Mouse (Mus musculus) forebrain, embryonic 12.5 days (tissue): ENCODE measurements around the gene Agbl1. TPM values are rescaled to one million over a fixed set of nuclear protein-coding genes. Genes with fewer than 3 reads are reported as not detected.

Source experiments
- ATAC-seq: fragments of 200-750 bp; cut with Nextera tagmentation; 2 replicates; pipeline ENCODE4 v1.8.0; 2017; ENCODE audit warnings: moderate TSS enrichment; ENCODE audit not compliant: low FRiP score
- H3K27ac ChIP-seq: fragments of 300-500 bp; sonication (generic); 2 replicates; pipeline ENCODE4 v1.5.1; 2016; ENCODE audit warnings: mild to moderate bottlenecking
- H3K27me3 ChIP-seq: fragments of 300-500 bp; sonication (generic); 2 replicates; pipeline ENCODE4 v1.6.1; 2016; ENCODE audit warnings: mild to moderate bottlenecking
- H3K36me3 ChIP-seq: fragments of 300-500 bp; sonication (generic); replicated peaks from 2 replicates; pipeline ENCODE4 v1.6.1; 2016; ENCODE audit warnings: mild to moderate bottlenecking
- H3K4me1 ChIP-seq: fragments of 300-500 bp; sonication (generic); 2 replicates; pipeline ENCODE4 v1.6.1; 2016
- H3K4me2 ChIP-seq: fragments of 300-500 bp; sonication (generic); 2 replicates; pipeline ENCODE4 v1.6.1; 2016; ENCODE audit warnings: mild to moderate bottlenecking, moderate library complexity
- H3K4me3 ChIP-seq: fragments of 300-500 bp; sonication (generic); replicated peaks from 2 replicates; pipeline ENCODE4 v1.5.1; 2016; ENCODE audit warnings: mild to moderate bottlenecking
- H3K9ac ChIP-seq: fragments of 300-500 bp; sonication (generic); 2 replicates; pipeline ENCODE4 v1.6.1; 2016; ENCODE audit warnings: mild to moderate bottlenecking
- H3K9me3 ChIP-seq: fragments of 300-500 bp; sonication (generic); 2 replicates; pipeline ENCODE4 v1.6.1; 2016
- WGBS: fragments of 180-500 bp; shearing (Covaris S2); methylation state at CpG from one replicate; pipeline ENCODE4 v1.1.7; 2016; 5-methylcytosine and 5-hydroxymethylcytosine counted together
- polyA plus RNA-seq: library from polyadenylated mRNA; unstranded; fragments of >200 nt; fragmentation: Nextera tagmentation; extraction: Ambion mirVana; gene quantifications from 2 replicates; pipeline ENCODE4 v1.2.1, GENCODE M21; 2016

Agbl1 gene
- polyA plus RNA-seq, 1 experiment from 2014 or later = 0.11 TPM

DNA sequence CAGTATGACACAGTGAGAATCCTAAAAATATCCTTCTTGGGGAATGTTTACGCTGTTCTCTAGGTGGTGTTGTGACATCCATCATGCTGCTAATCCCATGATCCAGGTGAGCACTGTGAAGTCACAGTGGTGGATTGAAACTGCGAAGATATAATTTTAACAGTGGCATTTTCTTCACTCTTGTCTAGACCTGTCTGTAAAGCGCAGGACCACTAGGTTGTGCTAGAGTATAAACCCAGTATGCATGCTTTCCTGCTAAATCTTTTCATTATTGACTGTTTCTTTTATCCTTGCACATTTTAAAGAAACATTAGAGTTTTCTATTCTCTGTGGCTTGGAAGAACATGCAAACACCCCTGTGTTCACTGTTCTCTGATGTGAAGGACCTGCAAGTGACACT is 57.8 kb downstream of the Agbl1 start:
- no peak overlapping the region for H3K4me3 ChIP-seq
- ATAC-seq = no peak
- H3K4me1 ChIP-seq = no peaks in the 10 kb centered on the region
- no peak overlapping the region for H3K9ac ChIP-seq
- no peaks in the 10 kb centered on the region for H3K27me3 ChIP-seq
- H3K9me3 ChIP-seq = no peaks in the 10 kb centered on the region
- no peaks in the 10 kb centered on the region for H3K36me3 ChIP-seq
- H3K4me2 ChIP-seq = no peak overlapping the region
- no peak overlapping the region for H3K27ac ChIP-seq
- 87% methylated on average over 3 of the region's 3 CpGs for WGBS

DNA sequence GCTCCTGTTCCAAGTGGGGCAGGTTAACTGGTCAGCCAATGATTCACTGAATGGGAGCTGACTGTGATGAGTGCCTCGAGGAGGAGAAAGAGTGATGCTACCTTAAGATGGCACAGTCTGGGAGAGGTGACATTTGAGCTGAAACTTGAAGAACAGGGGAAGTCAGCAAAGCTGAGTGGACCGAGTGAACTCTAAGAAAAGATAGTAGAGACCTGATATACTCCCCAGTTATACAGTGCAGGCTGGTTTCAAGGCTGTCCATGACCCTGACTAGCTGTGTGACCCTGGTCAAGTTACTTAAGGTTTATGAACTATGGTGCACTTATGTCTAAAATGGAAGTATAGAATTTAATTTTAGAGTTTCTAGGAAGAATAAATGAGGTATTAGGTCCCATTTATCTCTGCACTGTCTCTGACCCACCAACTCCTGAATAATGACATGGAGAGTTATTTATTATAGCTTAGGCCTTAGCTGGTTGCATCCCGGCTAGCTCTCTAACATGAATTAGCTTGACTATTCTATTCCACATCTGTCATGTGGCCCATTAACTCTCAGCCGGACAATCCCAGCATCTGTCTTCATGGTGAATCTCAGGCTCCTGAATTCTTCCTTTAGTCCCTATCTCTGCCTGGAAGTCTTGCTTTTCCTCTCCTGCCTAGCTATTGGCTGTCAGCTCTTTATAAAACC is 92.3 kb downstream of the Agbl1 start:
- no peak for ATAC-seq
- Histone ChIP-seq H3K27me3 (no peaks in the 10 kb centered on the region), H3K9ac (no peak overlapping the region), H3K9me3 (no peaks in the 10 kb centered on the region), H3K4me1 (no peaks in the 10 kb centered on the region), H3K27ac (no peak overlapping the region), H3K36me3 (no peaks in the 10 kb centered on the region), H3K4me3 (no peak overlapping the region), H3K4me2 (no peak overlapping the region)
- 88% methylated on average over 4 of the region's 4 CpGs for WGBS

- Histone ChIP-seq H3K4me3 (no peak overlapping the region), H3K4me2 (no peak overlapping the region), H3K4me1 (no peaks in the 10 kb centered on the region), H3K27me3 (no peaks in the 10 kb centered on the region), H3K27ac (no peak overlapping the region), H3K36me3 (no peaks in the 10 kb centered on the region), H3K9ac (no peak overlapping the region), H3K9me3 (no peaks in the 10 kb centered on the region)
- no peak for ATAC-seq
- WGBS = 76% methylated on average over 2 of the region's 2 CpGs
These were observed 96.4 kb downstream of the Agbl1 start for GRCm38 (mm10) chr7:76326091-76326490.

- H3K36me3 ChIP-seq = no peaks in the 10 kb centered on the region
- no peak overlapping the region for H3K27ac ChIP-seq
These were observed 109.6 kb downstream of the Agbl1 start for GRCm38 (mm10) chr7:76339308-76339707.

DNA sequence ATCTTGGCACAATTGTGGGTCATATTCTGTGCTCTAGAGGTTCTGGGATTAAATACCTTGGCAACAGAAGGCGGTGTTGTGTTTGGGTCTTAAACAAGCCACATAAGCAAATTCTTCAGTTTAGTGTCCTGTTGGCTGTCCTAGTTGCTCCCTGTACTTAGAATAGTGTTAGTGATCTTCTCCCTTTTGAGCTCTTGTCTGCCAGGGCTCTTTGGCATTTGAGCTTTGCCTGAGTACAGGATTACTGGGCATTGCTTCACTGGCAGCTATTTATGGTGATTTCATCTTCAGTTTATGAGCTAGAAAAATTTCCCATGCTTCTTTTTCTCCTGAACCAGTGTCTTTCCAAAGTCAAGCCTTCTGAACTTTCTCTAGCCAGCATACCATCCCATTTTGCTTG is 111.9 kb downstream of the Agbl1 start:
- H3K4me2 ChIP-seq = no peak overlapping the region
- no peaks in the 10 kb centered on the region for H3K36me3 ChIP-seq
- no peaks in the 10 kb centered on the region for H3K27me3 ChIP-seq
- WGBS = 93% methylated on average over 1 of the region's 1 CpGs
- H3K9me3 ChIP-seq = no peaks in the 10 kb centered on the region
- no peak overlapping the region for H3K4me3 ChIP-seq
- H3K27ac ChIP-seq = no peak overlapping the region
- ATAC-seq = no peak
- H3K4me1 ChIP-seq = 0 out of 2 replicates have a peak, but pooled peaks cover 3% of the 10 kb centered on the region
- H3K9ac ChIP-seq = no peak overlapping the region

More at GRCm38 (mm10) chr7:76339308-76339707, 109.6 kb downstream of the Agbl1 start:
- no peak for ATAC-seq
- H3K4me3 ChIP-seq = no peak overlapping the region
- H3K4me2 ChIP-seq = no peak overlapping the region
- no peaks in the 10 kb centered on the region for H3K9me3 ChIP-seq
- H3K27me3 ChIP-seq = no peaks in the 10 kb centered on the region
- 95% methylated on average over 4 of the region's 4 CpGs for WGBS
- H3K9ac ChIP-seq = no peak overlapping the region
- H3K4me1 ChIP-seq = 0 out of 2 replicates have a peak, but pooled peaks cover 3% of the 10 kb centered on the region

GRCm38 (mm10) chr7:76353469-76353868 is 123.8 kb downstream of the Agbl1 start:
- Histone ChIP-seq H3K36me3 (no peaks in the 10 kb centered on the region), H3K4me2 (no peak overlapping the region), H3K9ac (no peak overlapping the region), H3K9me3 (0 out of 2 replicates have a peak, but pooled peaks cover 6% of the 10 kb centered on the region), H3K27me3 (no peaks in the 10 kb centered on the region), H3K4me3 (no peak overlapping the region), H3K4me1 (no peaks in the 10 kb centered on the region), H3K27ac (no peak overlapping the region)
- WGBS = 57% methylated on average over 10 of the region's 10 CpGs
- ATAC-seq = no peak

- no peak overlapping the region for H3K27ac ChIP-seq
- 35% methylated on average over 3 of the region's 3 CpGs for WGBS
- H3K4me1 ChIP-seq = no peaks in the 10 kb centered on the region
- H3K27me3 ChIP-seq = no peaks in the 10 kb centered on the region
- no peak overlapping the region for H3K9ac ChIP-seq
- H3K36me3 ChIP-seq = no peaks in the 10 kb centered on the region
- H3K4me2 ChIP-seq = no peak overlapping the region
- H3K4me3 ChIP-seq = no peak overlapping the region
- peak; percentile 39; the same call in 1 of the 2 replicates for ATAC-seq
- 0 out of 2 replicates have a peak, but pooled peaks cover 6% of the 10 kb centered on the region for H3K9me3 ChIP-seq
These were observed 124.8 kb downstream of the Agbl1 start for GRCm38 (mm10) chr7:76354510-76354909.

GRCm38 (mm10) chr7:76371269-76371668 is 141.6 kb downstream of the Agbl1 start:
- H3K4me1 ChIP-seq = no peaks in the 10 kb centered on the region
- no peak overlapping the region for H3K9ac ChIP-seq
- H3K36me3 ChIP-seq = no peaks in the 10 kb centered on the region
- 61% methylated on average over 4 of the region's 4 CpGs for WGBS
- no peak for ATAC-seq
- H3K4me3 ChIP-seq = no peak overlapping the region
- no peaks in the 10 kb centered on the region for H3K27me3 ChIP-seq
- H3K4me2 ChIP-seq = no peak overlapping the region
- H3K9me3 ChIP-seq = no peaks in the 10 kb centered on the region
- H3K27ac ChIP-seq = no peak overlapping the region

DNA sequence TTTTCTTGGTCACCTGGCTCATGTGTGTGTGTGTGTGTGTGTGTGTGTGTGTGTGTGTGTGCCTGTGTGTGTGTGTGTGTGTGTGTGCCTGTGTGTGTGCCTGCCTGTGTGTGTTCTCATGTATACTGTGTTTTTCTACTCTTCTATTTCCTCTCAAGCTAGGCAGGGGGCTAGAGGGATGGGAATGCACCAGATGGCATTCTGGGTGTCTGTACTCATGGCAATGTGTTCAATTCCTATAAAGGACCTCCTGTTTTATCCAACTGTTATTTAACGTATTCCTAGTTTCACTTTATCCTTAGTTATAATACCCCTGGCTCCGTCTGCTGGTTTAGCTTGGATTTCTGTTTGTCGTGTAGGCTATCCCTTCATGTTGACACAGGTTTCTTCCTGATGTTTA is 149.8 kb downstream of the Agbl1 start:
- Histone ChIP-seq H3K9me3 (no peaks in the 10 kb centered on the region), H3K36me3 (no peaks in the 10 kb centered on the region), H3K4me3 (no peak overlapping the region), H3K27ac (no peak overlapping the region), H3K4me2 (no peak overlapping the region), H3K4me1 (no peaks in the 10 kb centered on the region), H3K27me3 (no peaks in the 10 kb centered on the region), H3K9ac (no peak overlapping the region)
- 95% methylated on average over 3 of the region's 3 CpGs for WGBS
- ATAC-seq = no peak

- no peaks in the 10 kb centered on the region for H3K27me3 ChIP-seq
- H3K4me1 ChIP-seq = no peaks in the 10 kb centered on the region
- no peak overlapping the region for H3K4me2 ChIP-seq
- no peaks in the 10 kb centered on the region for H3K36me3 ChIP-seq
- H3K27ac ChIP-seq = no peak overlapping the region
- no peak overlapping the region for H3K4me3 ChIP-seq
- 90% methylated on average over 2 of the region's 2 CpGs for WGBS
- H3K9me3 ChIP-seq = no peaks in the 10 kb centered on the region
- no peak for ATAC-seq
- no peak overlapping the region for H3K9ac ChIP-seq
These were observed 152.3 kb downstream of the Agbl1 start for GRCm38 (mm10) chr7:76381986-76382385.

DNA sequence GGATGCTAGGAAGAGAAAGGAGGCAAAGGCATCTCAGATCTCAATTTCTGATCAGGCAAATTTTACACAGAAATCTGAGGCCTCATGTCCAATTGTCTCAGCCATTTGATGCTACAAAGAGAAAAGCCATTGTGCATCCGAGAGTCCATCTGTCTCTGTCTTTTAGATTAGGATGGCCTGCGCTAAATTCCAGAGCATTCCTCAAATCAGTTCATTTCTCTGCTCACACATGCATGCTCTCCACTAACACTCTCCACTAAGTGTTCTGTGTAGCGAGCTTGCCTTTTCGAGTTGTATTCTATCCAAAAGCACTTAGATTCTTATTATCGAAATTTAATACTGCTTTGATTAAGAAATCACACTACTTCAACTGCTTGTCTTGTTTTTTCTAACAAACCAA is 159.6 kb downstream of the Agbl1 start:
- WGBS = 78% methylated on average over 5 of the region's 5 CpGs
- Histone ChIP-seq H3K27ac (no peak overlapping the region), H3K9me3 (no peaks in the 10 kb centered on the region), H3K4me1 (peaks cover 18% of the 10 kb centered on the region), H3K9ac (no peak overlapping the region), H3K27me3 (0 out of 2 replicates have a peak, but pooled peaks cover 3% of the 10 kb centered on the region), H3K36me3 (no peaks in the 10 kb centered on the region), H3K4me3 (no peak overlapping the region), H3K4me2 (no peak overlapping the region)
- no peak for ATAC-seq

DNA sequence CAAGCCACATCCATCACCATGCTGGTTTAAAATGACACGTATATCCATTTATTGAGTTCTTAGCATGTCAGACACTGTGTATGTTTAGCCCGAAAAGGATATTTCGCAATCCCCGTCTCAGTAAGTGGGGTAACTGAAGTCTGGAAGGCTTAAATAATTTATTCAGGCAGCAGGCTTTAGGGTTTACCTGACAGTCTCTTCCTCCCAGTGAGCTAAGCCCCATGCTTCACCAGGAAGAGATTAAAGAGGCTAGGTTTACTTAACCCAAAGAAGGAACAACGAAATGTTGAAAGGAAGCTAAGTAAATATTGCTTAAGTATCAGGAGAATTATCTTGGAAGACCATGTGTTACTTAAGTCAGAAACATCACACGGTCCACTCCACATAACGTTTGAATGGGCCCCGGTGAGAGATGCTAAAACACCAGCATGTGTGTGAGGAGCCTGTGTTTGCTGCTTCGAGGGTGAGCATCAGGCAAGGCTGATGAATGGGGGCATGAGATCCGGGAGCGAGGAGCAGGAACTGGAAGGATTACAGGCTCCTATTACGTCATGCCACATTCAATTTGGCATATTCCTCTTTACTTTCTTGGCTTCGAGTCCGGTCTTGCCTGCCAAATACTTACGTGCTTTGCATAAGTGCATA is 162.7 kb downstream of the Agbl1 start:
- peak overlapping the region; percentile 34; the same call in 1 of the 2 replicates for H3K4me3 ChIP-seq
- 0 out of 2 replicates have a peak, but pooled peaks cover 3% of the 10 kb centered on the region for H3K27me3 ChIP-seq
- 22% methylated on average over 15 of the region's 15 CpGs for WGBS
- H3K9ac ChIP-seq = no peak overlapping the region
- 0 out of 2 replicates have a peak overlapping the region, but pooled peaks have one; percentile 43 for H3K27ac ChIP-seq
- peak overlapping the region; percentile 56 for H3K4me2 ChIP-seq
- H3K9me3 ChIP-seq = no peaks in the 10 kb centered on the region
- peaks cover 18% of the 10 kb centered on the region for H3K4me1 ChIP-seq
- H3K36me3 ChIP-seq = no peaks in the 10 kb centered on the region
- peak; percentile 74 for ATAC-seq
